ENCODE assay signal across 8 mouse cellular contexts in the genomic region with DNA sequence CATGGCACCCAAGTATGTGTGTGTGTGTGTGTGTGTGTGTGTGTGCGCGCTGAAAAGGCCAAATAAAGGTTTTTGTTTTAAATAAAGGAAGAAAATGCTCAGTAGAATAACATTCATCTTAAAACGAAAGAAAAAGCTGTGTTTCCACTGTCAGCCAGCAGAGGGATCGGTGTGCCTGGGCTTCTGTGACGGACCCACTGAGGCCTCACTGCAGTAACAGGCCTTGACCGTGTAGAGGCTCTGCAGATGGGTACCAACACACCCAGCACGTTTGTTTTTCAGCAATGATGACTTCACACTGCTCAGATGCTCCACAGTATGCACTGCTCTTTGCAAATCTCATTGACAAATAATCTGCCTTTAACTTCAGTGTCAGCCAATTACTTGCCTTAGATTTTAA. TPM values are rescaled to one million over a fixed set of nuclear protein-coding genes. Genes with fewer than 3 reads are reported as not detected.
DNase-seq lines count a peak whose midpoint lies in the region; ATAC-seq and TF ChIP-seq lines count a peak whose summit lies in the region.
"Had no signal": no experiment of that assay in that cellular context is flagged by ENCODE, and none has a peak within 500 bp of the region (broad histone marks: within the 10 kb centered on the region; RNA-seq: fewer than 3 reads in every experiment).

No protein-coding gene starts in this region.

- no peak overlapping the region for H3K27ac ChIP-seq in cerebellum, adult 2 months (ENCODE audit: insufficient read depth, low read length)
- no peak overlapping the region for H3K27ac ChIP-seq in forebrain, postnatal 0 days (ENCODE audit: low read depth, low read length)
- H3K27ac ChIP-seq in intestine, embryonic 14.5 days (ENCODE audit: low read depth) = no peak overlapping the region
- H3K27ac ChIP-seq: limb, embryonic 15.5 days had no signal

- POLR2A ChIA-PET in Patski (lab: Charles Lee) = interaction anchor here (0.6 kb wide), 1 partner anchor 37 kb away, joined by 3 read pairs; no protein-coding TSS in a partner anchor

- ATAC-seq in Patski = peak; percentile 96
- ATAC-seq in forebrain, postnatal 0 days = peak; percentile 97
- peak; percentile 79; the same call in 1 of the 2 replicates for ATAC-seq in intestine, embryonic 14.5 days (replicated peaks; ENCODE audit: low FRiP score, low TSS enrichment, low read depth)
- ATAC-seq in megakaryocyte-erythroid progenitor cell, adult 5-6 weeks (replicated peaks; ENCODE audit: low FRiP score, low TSS enrichment, poor library complexity, severe bottlenecking) = peak; percentile 75

- no peak overlapping the region for H3K4me3 ChIP-seq in cerebellum, adult 2 months (replicated peaks; ENCODE audit: insufficient read depth, low read depth, low read length)
- no peak overlapping the region for H3K4me3 ChIP-seq in forebrain, postnatal 0 days (ENCODE audit: low read depth, low read length)
- no peak overlapping the region for H3K4me3 ChIP-seq in intestine, embryonic 14.5 days (ENCODE audit: low read depth, low read length)
- H3K4me3 ChIP-seq: limb, embryonic 15.5 days had no signal

- H3K9ac ChIP-seq in forebrain, postnatal 0 days = no peak overlapping the region
- H3K9ac ChIP-seq in intestine, embryonic 14.5 days (ENCODE audit: low read length) = no peak overlapping the region
- H3K9ac ChIP-seq: limb, embryonic 15.5 days had no signal

- H3K4me1 ChIP-seq in cerebellum, adult 2 months (ENCODE audit: control insufficient read depth, insufficient read depth, low read length) = peaks cover 10% of the 10 kb centered on the region; the same call in 1 of the 2 replicates
- H3K4me1 ChIP-seq in forebrain, postnatal 0 days (ENCODE audit: insufficient read depth) = no peaks in the 10 kb centered on the region
- no peaks in the 10 kb centered on the region for H3K4me1 ChIP-seq in intestine, embryonic 14.5 days (replicated peaks; ENCODE audit: control insufficient read depth, insufficient read depth, low read length)
- H3K4me1 ChIP-seq: limb, embryonic 15.5 days had no signal

- peaks cover 13% of the 10 kb centered on the region for H3K36me3 ChIP-seq in forebrain, postnatal 0 days (ENCODE audit: insufficient read depth)
- H3K36me3 ChIP-seq in intestine, embryonic 14.5 days (ENCODE audit: control insufficient read depth, insufficient read depth, low read length) = peaks cover 14% of the 10 kb centered on the region

- no peak for TF ChIP-seq POLR2A in cerebellum, adult 2 months (IDR thresholded peaks at IDR 0.05; ENCODE audit: borderline replicate concordance, insufficient read depth, low read length)

- CTCF ChIA-PET in Patski (lab: Charles Lee) = interaction anchor here (1.1 to 2.0 kb wide), 5 partner anchors 9 to 233 kb away, joined by 3 to 5 read pairs (median 3); no protein-coding TSS in a partner anchor

- in situ Hi-C loops in Patski (cut with MboI; ENCODE audit: low pct_unique_long_range_greater_than_20kb) = loop anchor here (10.0 kb wide), 2 partner anchors 171 to 331 kb away; no protein-coding TSS in a partner anchor

- H3K9me3 ChIP-seq in forebrain, postnatal 0 days (ENCODE audit: low read length) = no peaks in the 10 kb centered on the region
- no peaks in the 10 kb centered on the region for H3K9me3 ChIP-seq in intestine, embryonic 14.5 days (ENCODE audit: control insufficient read depth, low read length)
- H3K9me3 ChIP-seq: limb, embryonic 15.5 days had no signal

- no peaks in the 10 kb centered on the region for H3K27me3 ChIP-seq in Patski
- no peaks in the 10 kb centered on the region for H3K27me3 ChIP-seq in cerebellum, adult 2 months (ENCODE audit: control insufficient read depth, insufficient read depth, low read length)
- H3K27me3 ChIP-seq in forebrain, postnatal 0 days (ENCODE audit: insufficient read depth, low read length) = no peaks in the 10 kb centered on the region
- H3K27me3 ChIP-seq in intestine, embryonic 14.5 days (replicated peaks; ENCODE audit: control insufficient read depth, insufficient read depth, low read length) = no peaks in the 10 kb centered on the region
- H3K27me3 ChIP-seq: limb, embryonic 15.5 days had no signal

- no peak for DNase-seq in Patski (ENCODE audit: low read depth, low spot score)
- peak; percentile 72 for DNase-seq in cerebellum, adult 2 months
- peak; percentile 77 for DNase-seq in forebrain, postnatal 0 days
- DNase-seq in intestine, embryonic 14.5 days (ENCODE audit: low spot score) = peak; percentile 72
- peak; percentile 35 to 67 for DNase-seq in left cerebral cortex, adult 8-10 months (ENCODE audit: low spot score in 2 of 2)
- DNase-seq in right cerebral cortex, postnatal 4 days = peak; percentile 65

- TF ChIP-seq CTCF in Patski (IDR thresholded peaks at IDR 0.05) = peak; percentile 78
- TF ChIP-seq CTCF in cerebellum, adult 2 months (IDR thresholded peaks at IDR 0.05; ENCODE audit: borderline replicate concordance, insufficient read depth, low read depth, low read length) = peak; percentile 89
- peak; percentile 86 for TF ChIP-seq CTCF in forebrain, postnatal 0 days (IDR thresholded peaks at IDR 0.05; ENCODE audit: low read depth)

- 21% methylated on average over 7 of the region's 7 CpGs for WGBS in cerebellum, adult 2 months
- WGBS in forebrain, postnatal 0 days = 25% methylated on average over 7 of the region's 7 CpGs
- 26% methylated on average over 7 of the region's 7 CpGs for WGBS in intestine, embryonic 14.5 days

- no peak overlapping the region for H3K4me2 ChIP-seq in forebrain, postnatal 0 days (ENCODE audit: low read depth)
- H3K4me2 ChIP-seq in intestine, embryonic 14.5 days (ENCODE audit: low read length) = no peak overlapping the region
- H3K4me2 ChIP-seq: limb, embryonic 15.5 days had no signal

RNA-seq across cellular contexts. Expression of a gene that starts 18.0 kb away (rescaled TPM):
- polyA plus RNA-seq in Patski (2021) = 6.1 TPM
- polyA plus RNA-seq in cerebellum, adult 2 months (2012; rRNA removed) = 2.1 and 3.0 TPM in 2 replicates
- 3.0 and 7.6 TPM in 2 replicates for total RNA-seq in forebrain, postnatal 0 days (2014; rRNA removed)
- 2.2 and 3.1 TPM in 2 replicates for polyA plus RNA-seq in forebrain, postnatal 0 days (2015; fragmentation: Nextera tagmentation; extraction: Ambion mirVana)
- 2.3 and 2.9 TPM in 2 replicates for polyA plus RNA-seq in intestine, embryonic 14.5 days (2014; fragmentation: Nextera tagmentation; extraction: Ambion mirVana)
- total RNA-seq in left cerebral cortex, adult 8-10 months (2022) = 1 to 10 TPM; 1.2 to 2.5 (median 2.3) TPM
- total RNA-seq in megakaryocyte-erythroid progenitor cell, adult 5-6 weeks (2014; fragmentation: Nextera tagmentation) = not detected in 2 replicates
- total RNA-seq in megakaryocyte-erythroid progenitor cell, adult 5-6 weeks (2017) = not detected in 2 replicates

RNA-seq across cellular contexts. Expression of a gene that starts 43.1 kb away (rescaled TPM):
- 7.5 TPM for polyA plus RNA-seq in Patski (2021)
- polyA plus RNA-seq in cerebellum, adult 2 months (2012; rRNA removed) = 112 and 134 TPM in 2 replicates
- total RNA-seq in forebrain, postnatal 0 days (2014; rRNA removed) = 45.5 and 55.9 TPM in 2 replicates
- polyA plus RNA-seq in forebrain, postnatal 0 days (2015; fragmentation: Nextera tagmentation; extraction: Ambion mirVana) = 14.9 and 25.8 TPM in 2 replicates
- polyA plus RNA-seq in intestine, embryonic 14.5 days (2014; fragmentation: Nextera tagmentation; extraction: Ambion mirVana) = 10.0 and 10.1 TPM in 2 replicates
- total RNA-seq in left cerebral cortex, adult 8-10 months (2022) = 100 to 1,000 TPM in 3 of 4 experiments, 10 to 100 TPM in 1; 90.4 to 114 (median 108) TPM
- total RNA-seq in megakaryocyte-erythroid progenitor cell, adult 5-6 weeks (2014; fragmentation: Nextera tagmentation) = 0.37 and 2.0 TPM in 2 replicates
- 1.6 and 2.9 TPM in 2 replicates for total RNA-seq in megakaryocyte-erythroid progenitor cell, adult 5-6 weeks (2017)
